Mouse (Mus musculus): ENCODE data around the gene Rpf1.

The Rpf1 gene

DNA sequence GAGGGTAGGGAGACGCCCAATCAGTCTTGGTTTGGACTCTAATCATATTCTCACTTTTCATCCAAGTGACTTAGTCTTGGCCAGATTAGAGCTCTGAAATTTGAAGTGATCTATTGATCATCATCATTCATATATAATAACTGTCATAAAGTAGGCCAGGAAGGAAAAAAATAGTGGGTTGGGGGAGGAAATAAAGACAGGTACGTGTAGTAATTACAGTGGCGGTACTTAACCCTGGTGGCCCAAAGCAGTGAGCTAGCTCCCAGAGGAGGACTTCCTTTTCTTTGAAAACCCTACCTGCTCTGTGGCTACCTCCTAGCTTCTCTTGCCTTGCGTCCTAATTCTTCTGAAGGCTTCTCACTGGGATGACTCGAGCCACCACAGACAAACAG lies 20.4 kb downstream of the Rpf1 start:
- no peak for DNase-seq (ENCODE audit: low spot score in 2 of 2)

DNA sequence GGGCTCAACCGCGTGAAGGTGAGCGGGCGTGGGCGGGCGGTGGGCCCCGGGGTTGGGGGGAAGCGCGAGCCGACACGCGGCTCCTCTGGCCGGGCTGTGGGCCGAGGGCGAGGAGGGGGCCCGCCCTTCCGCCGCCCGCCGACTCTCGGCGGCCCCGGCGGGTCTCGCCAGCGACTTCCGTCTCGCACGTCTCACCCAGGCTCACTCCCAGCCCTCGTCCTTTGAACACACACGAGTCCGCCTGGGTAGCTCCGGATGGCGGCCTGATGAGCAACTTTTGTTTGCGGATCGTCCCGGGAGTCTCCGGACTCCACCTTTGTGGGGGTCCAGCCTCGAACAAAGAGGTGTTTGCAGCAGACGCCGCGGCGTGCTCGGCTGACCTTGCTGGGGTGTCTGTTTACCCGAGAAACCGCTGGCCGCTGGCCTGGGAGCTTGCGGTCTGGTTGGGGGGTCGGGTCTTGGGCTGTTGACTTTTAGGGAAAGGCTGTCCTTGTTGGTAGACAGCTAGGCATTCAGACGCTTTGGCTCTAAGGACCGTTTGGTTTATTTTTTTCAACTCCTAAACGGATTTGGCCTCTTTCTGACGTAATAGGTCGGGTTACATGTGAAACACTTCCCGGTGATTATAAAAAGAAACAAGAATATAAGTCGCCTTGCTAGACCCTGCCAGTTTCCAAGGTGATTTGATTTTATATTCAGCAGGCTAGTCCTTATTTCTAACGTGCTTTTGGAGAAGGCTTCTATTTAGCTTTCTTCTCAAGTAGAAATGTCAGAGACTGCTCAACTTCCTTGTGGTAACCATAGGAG lies 21.0 kb downstream of the Rpf1 start:
- DNase-seq (ENCODE audit: low spot score in 2 of 2) = peak in 1 of 2 experiments; percentile 16

DNA sequence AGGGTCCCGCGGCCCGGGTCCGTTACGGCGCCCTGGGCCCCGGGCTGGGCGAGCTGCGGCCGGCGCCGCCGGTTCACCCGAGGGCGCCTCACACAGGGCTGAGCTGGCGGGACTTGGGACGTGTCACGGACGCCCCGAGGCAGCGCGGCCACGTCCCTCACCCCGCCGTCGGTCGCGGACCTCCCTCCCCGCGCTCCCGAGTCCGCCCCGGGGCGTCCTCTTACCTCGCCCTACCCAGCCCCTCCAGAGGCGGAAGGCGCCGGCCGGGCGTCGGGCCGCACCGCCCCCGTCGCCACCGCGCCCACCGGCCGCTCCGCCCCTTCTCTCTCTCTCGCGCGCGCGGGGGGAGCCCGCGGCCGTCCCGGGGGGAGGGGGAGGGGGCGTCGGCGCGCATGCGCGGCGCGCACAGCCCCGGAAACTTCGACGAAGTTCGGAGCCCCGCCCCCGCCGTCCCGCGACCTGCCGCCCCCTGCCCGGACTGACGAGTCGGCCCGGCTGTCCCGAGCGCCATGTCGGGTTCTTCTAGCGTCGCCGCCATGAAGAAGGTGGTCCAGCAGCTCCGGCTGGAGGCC lies 21.7 kb downstream of the Rpf1 start, which contains the start of the genes Spata1 and Gng5:
TSS of gene Spata1 (minus strand) at position 323 of the 572 bp plus-strand sequence.
TSS of gene Gng5 (plus strand) at position 377 of the 572 bp plus-strand sequence.
- peak in 1 of 2 experiments; percentile 47 for DNase-seq (ENCODE audit: low spot score in 2 of 2)

DNA sequence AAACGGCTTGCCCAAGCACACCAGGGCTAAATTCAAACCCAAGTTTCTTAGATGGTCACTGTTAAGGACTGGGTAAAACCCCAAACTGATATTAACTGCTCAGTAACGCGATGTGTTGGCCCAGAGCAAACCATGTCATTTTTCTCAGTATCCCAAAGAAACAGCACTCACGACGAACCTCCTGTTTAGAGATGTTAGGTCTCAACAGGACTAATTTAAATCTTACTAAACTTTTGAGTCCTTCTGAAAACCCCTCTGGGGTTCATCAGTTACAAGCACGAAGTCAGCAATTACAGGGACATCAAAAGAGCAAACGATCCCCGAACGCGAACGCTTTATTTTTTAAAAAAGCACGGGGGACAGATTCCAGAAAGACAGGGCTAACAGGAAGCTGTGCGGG lies 22.2 kb downstream of the Rpf1 start:
- DNase-seq (ENCODE audit: low spot score in 2 of 2) = no peak

GRCm38 (mm10) chr3:146494941-146495340 lies 26.3 kb downstream of the Rpf1 start:
- DNase-seq (ENCODE audit: low spot score in 2 of 2) = no peak

DNA sequence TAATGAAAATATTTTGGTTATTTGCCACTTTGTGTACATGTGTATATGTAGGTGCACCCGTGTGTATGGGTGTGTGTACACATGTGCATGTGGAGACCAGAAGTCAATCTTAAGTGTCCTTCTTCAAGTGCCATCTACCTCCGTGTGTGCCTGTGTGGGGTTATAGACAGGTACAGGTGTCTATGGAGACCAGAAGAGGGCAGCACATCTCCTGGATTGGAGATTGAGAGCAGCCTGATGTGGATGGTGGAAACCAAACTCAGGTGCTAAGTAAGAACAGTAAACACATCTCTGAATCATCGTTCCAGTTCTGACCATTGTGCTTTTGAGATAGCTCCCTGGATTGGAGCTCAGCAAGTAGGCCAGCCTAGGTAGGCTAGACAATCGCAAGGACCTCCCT lies 34.8 kb downstream of the Rpf1 start:
- no peak for DNase-seq (ENCODE audit: low spot score in 2 of 2)

DNA sequence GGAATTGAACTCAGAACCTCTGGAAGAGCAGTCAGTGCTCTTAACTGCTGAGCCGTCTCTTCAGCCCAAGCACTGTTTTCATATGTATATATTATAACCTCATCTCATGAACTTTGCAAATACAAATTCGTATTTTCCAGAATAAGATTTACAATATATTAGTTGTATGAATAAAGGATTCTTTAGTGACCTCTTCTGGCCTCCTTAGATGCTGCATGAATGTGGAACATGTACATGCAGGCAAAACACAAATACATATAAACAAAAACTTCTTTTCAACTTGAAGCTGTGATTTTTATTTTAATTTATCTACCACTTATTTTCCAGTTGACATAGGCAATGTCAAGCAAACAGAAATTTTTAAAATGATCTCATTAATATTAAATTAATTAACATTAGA lies 39.2 kb downstream of the Rpf1 start:
- no peak for DNase-seq (ENCODE audit: low spot score in 2 of 2)

DNA sequence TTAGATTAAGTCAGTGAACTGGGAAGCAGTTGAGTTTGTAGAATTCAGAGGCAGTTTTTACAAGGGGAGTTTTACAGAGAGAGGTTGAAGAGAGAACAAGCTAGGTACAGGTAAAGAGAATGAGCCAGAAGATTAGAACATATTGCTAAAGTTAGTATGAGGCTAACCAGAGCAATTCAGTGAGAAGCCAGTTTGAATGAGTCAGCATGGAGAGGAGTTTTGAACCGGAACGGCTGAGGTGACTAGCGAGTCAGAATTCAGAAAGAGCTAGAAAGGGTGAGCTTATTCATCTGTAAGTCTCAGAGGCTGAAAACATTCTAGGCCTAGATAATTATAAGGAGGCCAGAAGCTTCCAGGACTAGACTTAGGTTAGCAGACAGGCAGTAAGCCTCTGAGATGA lies 46.8 kb downstream of the Rpf1 start:
- DNase-seq (ENCODE audit: low spot score in 2 of 2) = no peak

DNA sequence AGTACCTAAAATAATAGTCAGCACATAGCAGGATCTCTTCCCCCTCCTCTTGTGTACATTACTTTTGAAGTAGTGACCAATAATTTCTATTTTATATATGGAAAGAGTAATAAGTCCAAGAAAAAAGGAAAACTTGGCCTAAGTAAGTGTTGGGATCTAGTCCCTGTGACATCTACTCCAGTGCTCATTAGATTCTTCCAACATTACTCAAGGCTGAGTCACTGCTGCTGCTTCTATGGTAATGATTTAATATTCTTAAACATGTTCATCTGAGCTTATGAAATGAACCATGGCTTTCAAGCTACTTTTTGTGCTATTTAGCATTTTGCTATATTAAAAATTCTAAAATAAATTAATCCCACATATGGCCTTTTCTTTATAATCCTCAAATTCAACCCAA lies 47.5 kb downstream of the Rpf1 start:
- DNase-seq (ENCODE audit: low spot score in 2 of 2) = no peak

DNA sequence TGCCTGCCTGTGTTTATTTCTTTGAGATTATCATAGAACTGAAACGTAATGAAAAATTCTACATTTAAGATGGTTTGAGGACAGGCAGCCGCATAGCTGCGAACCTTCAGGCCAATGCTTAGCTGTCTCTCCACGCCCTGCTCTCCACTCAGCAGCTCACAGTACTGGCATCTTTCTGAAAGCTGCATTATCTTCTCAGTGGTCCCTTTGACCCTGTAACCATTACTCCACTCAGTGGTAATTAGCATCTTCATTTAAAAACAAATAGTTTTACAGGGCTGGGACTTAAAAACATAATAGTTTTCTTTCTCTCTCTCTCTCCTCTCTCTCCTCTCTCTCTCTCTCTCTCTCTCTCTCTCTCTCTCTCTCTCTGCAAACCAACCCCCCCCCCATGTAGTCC lies 48.6 kb downstream of the Rpf1 start:
- DNase-seq (ENCODE audit: low spot score in 2 of 2) = no peak

- no peak for DNase-seq (ENCODE audit: low spot score in 2 of 2)
Measured at GRCm38 (mm10) chr3:146469226-146469625, 52.0 kb downstream of the Rpf1 start.

DNA sequence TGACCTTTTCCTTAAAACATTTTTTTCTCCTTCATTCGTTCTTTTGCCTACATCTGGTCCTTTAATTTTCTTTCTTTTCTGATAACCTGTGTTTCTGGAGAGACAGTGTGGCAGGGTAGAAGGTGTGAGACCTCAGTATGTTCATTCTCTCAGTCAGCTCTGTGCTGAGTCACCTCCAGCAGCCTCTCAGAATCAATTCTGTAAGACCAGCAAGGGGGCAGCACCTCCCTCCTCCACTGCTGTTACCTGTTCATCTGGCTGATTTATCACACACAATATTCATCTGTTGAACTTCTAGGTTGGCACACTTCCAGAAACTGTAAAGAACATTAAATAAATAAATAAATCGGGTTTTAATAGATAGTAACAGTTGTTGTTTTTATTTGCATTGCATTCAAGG lies 58.3 kb downstream of the Rpf1 start:
- no peak for DNase-seq (ENCODE audit: low spot score in 2 of 2)

Measured in left cerebral cortex, adult 9 months (tissue).